Mouse (Mus musculus): Measurements from ENCODE around the gene Sltm. TPM values are rescaled to one million over a fixed set of nuclear protein-coding genes. Genes with fewer than 3 reads are reported as not detected.

Gene Sltm
- total RNA-seq, 2 experiments from 2014 or later = 62.0 to 69.6 TPM

Other genes starting within 250 kb of the Sltm start
- gene Ccnb2, start 121.2 kb upstream of the Sltm start, total RNA-seq (2015; ENCODE audit: low replicate concordance) = 314 and 369 TPM in 2 replicates
- 254 and 369 TPM in 2 replicates for gene Ccnb2, start 121.2 kb upstream of the Sltm start, total RNA-seq (2017; ENCODE audit: low replicate concordance)
- 46.1 and 61.6 TPM in 2 replicates for gene Rnf111, start 39.0 kb upstream of the Sltm start, total RNA-seq (2015; ENCODE audit: low replicate concordance)
- 24.9 and 31.6 TPM in 2 replicates for gene Rnf111, start 39.0 kb upstream of the Sltm start, total RNA-seq (2017; ENCODE audit: low replicate concordance)
- gene Gm10642, start 113.5 kb downstream of the Sltm start, total RNA-seq (2015; ENCODE audit: low replicate concordance) = 1.8 and 5.4 TPM in 2 replicates
- 4.1 and 16.4 TPM in 2 replicates for gene Gm10642, start 113.5 kb downstream of the Sltm start, total RNA-seq (2017; ENCODE audit: low replicate concordance)
- gene Mindy2, start 114.4 kb downstream of the Sltm start, total RNA-seq (2015; ENCODE audit: low replicate concordance) = 76.4 and 97.3 TPM in 2 replicates
- 78.0 and 94.2 TPM in 2 replicates for gene Mindy2, start 114.4 kb downstream of the Sltm start, total RNA-seq (2017; ENCODE audit: low replicate concordance)
- gene Adam10, start 136.2 kb downstream of the Sltm start, total RNA-seq (2015; ENCODE audit: low replicate concordance) = 334 and 407 TPM in 2 replicates
- gene Adam10, start 136.2 kb downstream of the Sltm start, total RNA-seq (2017; ENCODE audit: low replicate concordance) = 328 and 349 TPM in 2 replicates

Measured in erythroid progenitor cell, adult 5-6 weeks (primary cell).